Mouse (Mus musculus) embryonic fibroblast, embryonic 13.5 days (primary cell): ENCODE measurements at regions not wholly inside any gene's neighbourhood (a gene's known extent, or its start where the extent isn't known, plus 50 kb on each side); places are given as distances from the start of the nearest gene placed in this dataset.
A peak's percentile ranks its signal among the peaks of the same experiment; 100 is the strongest.

Experiments
- H3K27ac ChIP-seq: 2 replicates; pipeline ENCODE4 v1.5.1; 2012; ENCODE audit warnings: low read length, control low read depth, inconsistent platforms; ENCODE audit not compliant: insufficient read depth
- H3K4me1 ChIP-seq: 2 replicates; pipeline ENCODE4 v1.6.1; 2011; ENCODE audit warnings: low read length; ENCODE audit not compliant: control insufficient read depth, insufficient read depth
- H3K4me3 ChIP-seq: 2 replicates; pipeline ENCODE4 v1.5.1; 2011; ENCODE audit warnings: mild to moderate bottlenecking, control low read depth, low read length; ENCODE audit not compliant: insufficient read depth
- CTCF ChIP-seq: IDR thresholded peaks from 2 replicates; pipeline ENCODE4 v1.5.1; 2011; ENCODE audit warnings: mild to moderate bottlenecking, control low read depth, low read length, moderate library complexity, borderline replicate concordance; ENCODE audit not compliant: insufficient read depth
- POLR2A ChIP-seq: IDR thresholded peaks from 2 replicates; pipeline ENCODE4 v1.6.1; 2011; ENCODE audit warnings: low read depth, mild to moderate bottlenecking, control low read depth, low read length, moderate library complexity

DNA sequence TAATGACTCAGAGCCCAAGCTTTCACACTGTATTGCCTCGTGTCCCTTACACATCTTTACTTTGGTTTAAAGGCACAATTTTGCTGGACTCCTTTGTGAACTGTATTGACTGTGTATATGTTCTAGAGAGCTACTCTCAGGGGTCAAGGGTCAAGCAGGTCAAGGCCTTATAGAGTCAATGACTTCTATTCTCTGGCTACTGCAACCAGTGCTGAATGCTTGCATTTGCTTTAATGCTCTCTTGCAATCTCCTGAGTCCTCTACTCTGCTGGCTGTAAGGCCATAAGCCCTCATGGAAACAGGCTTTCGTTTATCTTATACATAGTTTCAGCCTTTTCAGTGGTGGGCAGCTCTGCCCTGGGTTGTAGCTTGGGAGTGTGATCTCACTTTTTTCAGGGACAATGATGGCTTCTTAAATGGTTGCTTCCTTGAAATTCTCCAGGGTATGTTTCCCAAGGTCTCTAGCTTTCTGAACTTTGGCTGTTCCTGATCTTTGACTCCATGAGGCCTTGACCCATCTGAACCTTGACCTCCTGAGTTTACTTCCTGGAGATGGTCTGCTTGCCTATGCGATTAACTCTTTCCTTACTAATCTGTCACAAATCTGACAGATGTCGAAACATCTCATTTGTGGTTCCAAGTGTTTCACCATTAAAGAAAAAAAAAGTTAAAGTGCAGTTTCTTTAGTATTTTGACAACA, 433.8 kb upstream of the Dph6 start:
- Histone ChIP-seq H3K4me3 (no peak overlapping the region), H3K4me1 (no peaks in the 10 kb centered on the region; the same call in none of the 2 replicates), H3K27ac (no peak overlapping the region)
- TF ChIP-seq CTCF (no peak), POLR2A (no peak)

- no peak overlapping the region for H3K4me3 ChIP-seq
- H3K4me1 ChIP-seq, result no peaks in the 10 kb centered on the region; the same call in none of the 2 replicates
- TF ChIP-seq CTCF (no peak), POLR2A (no peak)
- H3K27ac ChIP-seq, result peak overlapping the region; percentile 59
These were observed 435.8 kb upstream of the Dph6 start for GRCm38 (mm10) chr2:115090430-115091175.

DNA sequence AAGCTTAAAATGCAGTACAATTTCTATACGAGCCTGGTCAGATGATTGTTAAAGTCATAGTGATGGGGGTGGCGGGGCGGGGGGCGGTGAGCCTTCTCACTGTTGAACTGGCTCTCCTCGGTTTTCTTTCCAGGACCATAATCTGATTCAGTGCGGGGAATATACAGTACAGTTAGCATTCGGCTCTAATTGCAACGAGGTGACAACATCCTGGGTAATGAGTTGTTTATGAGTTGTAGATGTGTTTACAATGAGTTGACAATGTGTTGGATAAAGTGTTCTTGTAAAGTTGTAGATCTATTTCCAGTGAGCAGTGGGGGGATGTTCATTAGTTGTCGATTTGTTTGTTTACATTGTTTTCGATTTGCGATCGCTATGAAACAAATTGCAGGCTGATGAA, 440.6 kb upstream of the Dph6 start:
- Histone ChIP-seq H3K27ac (no peak overlapping the region), H3K4me3 (no peak overlapping the region), H3K4me1 (no peaks in the 10 kb centered on the region; the same call in none of the 2 replicates)
- TF ChIP-seq POLR2A (no peak), CTCF (no peak)

GRCm38 (mm10) chr2:115101501-115101900, 446.7 kb upstream of the Dph6 start:
- Histone ChIP-seq H3K4me1 (no peaks in the 10 kb centered on the region), H3K4me3 (no peak overlapping the region), H3K27ac (no peak overlapping the region)
- TF ChIP-seq CTCF (no peak), POLR2A (no peak)

DNA sequence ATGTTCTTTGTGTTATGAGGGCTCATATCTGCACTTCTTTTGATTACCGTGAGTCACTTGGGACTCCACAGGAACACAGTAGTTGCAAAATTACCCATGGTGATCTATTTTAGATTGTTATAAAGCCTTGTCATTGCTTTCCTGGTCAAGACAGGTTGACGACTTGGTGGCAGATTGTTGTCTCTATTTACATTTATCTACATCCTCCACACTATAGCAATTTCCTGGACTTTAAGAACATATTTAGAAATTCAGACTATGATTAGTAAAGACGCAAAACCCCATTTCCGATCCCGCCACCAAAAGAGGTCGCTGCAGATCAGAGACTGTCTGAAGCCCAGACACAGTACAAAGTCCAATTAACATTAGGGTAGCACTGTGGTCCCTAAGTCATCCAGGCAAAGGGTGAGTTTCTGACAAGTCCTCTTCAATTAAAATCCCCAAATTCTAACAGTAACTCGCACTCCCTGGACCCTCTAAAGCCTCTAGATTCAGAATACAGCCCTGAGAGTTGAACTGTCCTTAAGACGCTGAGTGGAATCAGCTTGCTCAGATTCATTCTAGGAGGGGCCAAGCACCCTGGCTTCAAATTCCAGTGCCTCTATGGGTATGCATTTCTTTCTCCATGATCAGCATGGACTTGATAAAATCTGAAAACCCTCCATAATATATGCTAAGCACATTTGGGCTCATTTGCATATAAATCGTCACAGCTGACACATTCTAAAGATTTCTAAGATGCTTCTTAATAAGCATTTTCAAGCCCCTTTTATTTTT, 461.9 kb upstream of the BC052040 start:
- no peak overlapping the region for H3K27ac ChIP-seq
- no peak overlapping the region for H3K4me3 ChIP-seq
- no peaks in the 10 kb centered on the region for H3K4me1 ChIP-seq
- TF ChIP-seq POLR2A (no peak), CTCF (no peak)

DNA sequence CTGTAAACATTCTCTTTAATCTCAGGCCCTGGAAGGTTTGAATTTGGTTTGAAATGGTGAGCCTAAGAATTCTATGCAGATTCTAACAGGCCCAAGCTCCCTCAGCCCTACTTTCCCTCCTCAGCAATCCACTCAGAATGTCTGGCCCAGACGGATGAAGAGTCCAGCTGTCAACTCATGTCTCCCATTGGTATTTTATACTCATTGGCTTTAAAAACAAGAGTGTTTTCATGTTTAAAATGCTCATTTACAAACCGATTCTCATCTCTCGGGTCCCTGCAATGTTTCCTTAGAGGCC, 461.4 kb upstream of the BC052040 start:
- no peak for TF ChIP-seq POLR2A
- no peak for TF ChIP-seq CTCF
- H3K4me3 ChIP-seq, result no peak overlapping the region
- H3K27ac ChIP-seq, result no peak overlapping the region
- H3K4me1 ChIP-seq, result no peaks in the 10 kb centered on the region

- TF ChIP-seq POLR2A (no peak), CTCF (no peak)
- Histone ChIP-seq H3K27ac (no peak overlapping the region), H3K4me3 (no peak overlapping the region), H3K4me1 (peaks cover 3% of the 10 kb centered on the region; the same call in 1 of the 2 replicates)
These were observed 454.7 kb upstream of the BC052040 start for GRCm38 (mm10) chr2:115126625-115127369.

DNA sequence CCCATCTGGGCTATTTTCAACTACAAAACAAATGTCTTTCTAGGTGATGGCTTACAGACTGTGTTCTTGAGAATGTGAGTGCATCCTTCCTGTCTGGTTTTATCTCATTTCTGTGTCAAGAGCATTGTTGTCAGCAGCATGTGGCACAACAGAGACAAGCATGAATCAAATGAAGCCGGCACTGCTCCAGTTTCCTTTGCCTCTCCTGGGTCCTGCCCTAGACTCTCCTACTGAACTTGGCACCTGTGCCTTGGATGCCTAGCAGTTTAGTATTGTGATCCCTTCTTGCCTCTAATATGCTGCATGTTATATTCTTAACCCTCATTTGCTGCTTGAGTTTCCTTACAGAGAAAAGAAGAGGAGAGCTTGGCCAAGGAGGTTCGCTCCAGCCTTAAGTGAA, 449.8 kb upstream of the BC052040 start:
- TF ChIP-seq CTCF (no peak), POLR2A (no peak)
- peaks cover 3% of the 10 kb centered on the region; the same call in 1 of the 2 replicates for H3K4me1 ChIP-seq
- H3K27ac ChIP-seq, result no peak overlapping the region
- H3K4me3 ChIP-seq, result no peak overlapping the region

- Histone ChIP-seq H3K27ac (no peak overlapping the region), H3K4me1 (peaks cover 3% of the 10 kb centered on the region; the same call in 1 of the 2 replicates), H3K4me3 (no peak overlapping the region)
- no peak for TF ChIP-seq POLR2A
- no peak for TF ChIP-seq CTCF
These were observed 449.3 kb upstream of the BC052040 start for GRCm38 (mm10) chr2:115132165-115132592.
